Mouse (Mus musculus) C2C12 (cell line): ENCODE results near the gene Mtg1.
"Not testable (repeated sequence)": the region's sequence is repeated elsewhere in the genome, so short reads cannot be mapped to it uniquely, and the experiment has no call there.

Experiments
- CEBPB ChIP-seq: IDR thresholded peaks from one replicate; pipeline ENCODE4 v1.6.1; 2011; ENCODE audit warnings: low read depth, mild to moderate bottlenecking, control low read depth, moderate library complexity
- CTCF ChIP-seq: IDR thresholded peaks from one replicate; pipeline ENCODE4 v1.5.1; 2011; ENCODE audit not compliant: control insufficient read depth, insufficient read depth, insufficient read length
- MAX ChIP-seq: IDR thresholded peaks from one replicate; pipeline ENCODE4 v1.6.1; 2011; ENCODE audit warnings: mild to moderate bottlenecking, control low read depth
- MYOD1 ChIP-seq: IDR thresholded peaks from one replicate; pipeline ENCODE4 v1.6.1; 2011; ENCODE audit warnings: low read depth; ENCODE audit not compliant: control insufficient read depth, insufficient read length
- MYOG ChIP-seq: IDR thresholded peaks from one replicate; pipeline ENCODE4 v1.6.1; 2011; ENCODE audit not compliant: control insufficient read depth, insufficient read length; ENCODE audit errors: extremely low read depth
- USF1 ChIP-seq: IDR thresholded peaks from one replicate; pipeline ENCODE4 v1.6.1; 2011; ENCODE audit warnings: low read depth, mild to moderate bottlenecking, control low read depth, moderate library complexity

GRCm38 (mm10) chr7:140132184-140132583 lies 5.2 kb upstream of the Mtg1 start:
- not testable (repeated sequence) for TF ChIP-seq CTCF, MAX, CEBPB, USF1, MYOD1, MYOG
